Comparison of ENCODE assay signal across 8 mouse cellular contexts in genomic region chr3:87765091-87765490, GRCm38 (mm10). TPM values are rescaled to one million over a fixed set of nuclear protein-coding genes. Genes with fewer than 3 reads are reported as not detected.
A peak's percentile ranks its signal among the peaks of the same experiment; 100 is the strongest.
DNase-seq lines count a peak whose midpoint lies in the region; ATAC-seq lines count a peak whose summit lies in the region.

No protein-coding gene starts in this region.

- peak; percentile 33 for ATAC-seq in heart, embryonic 15.5 days (replicated peaks; ENCODE audit: insufficient number of reproducible peaks, insufficient read depth, low FRiP score, low read depth)
- peak; percentile 9; the same call in 1 of the 2 replicates for ATAC-seq in kidney, embryonic 16.5 days (ENCODE audit: low FRiP score, low TSS enrichment)

- peak overlapping the region; percentile 82 for H3K27ac ChIP-seq in heart, embryonic 15.5 days
- H3K27ac ChIP-seq in kidney, embryonic 16.5 days (ENCODE audit: low read length), result peak overlapping the region; percentile 97

- no peaks in the 10 kb centered on the region for H3K9me3 ChIP-seq in heart, embryonic 15.5 days (replicated peaks)
- no peaks in the 10 kb centered on the region for H3K9me3 ChIP-seq in kidney, embryonic 16.5 days (ENCODE audit: low read length)

- H3K4me2 ChIP-seq in heart, embryonic 15.5 days, result peak overlapping the region; percentile 56
- peak overlapping the region; percentile 72 for H3K4me2 ChIP-seq in kidney, embryonic 16.5 days (replicated peaks; ENCODE audit: low read depth, low read length)

- H3K4me3 ChIP-seq in heart, embryonic 15.5 days, result peak overlapping the region; percentile 35
- H3K4me3 ChIP-seq in kidney, embryonic 16.5 days (ENCODE audit: low read length), result peak overlapping the region; percentile 23

- H3K4me1 ChIP-seq in heart, embryonic 15.5 days (replicated peaks), result peaks cover 63% of the 10 kb centered on the region
- H3K4me1 ChIP-seq in kidney, embryonic 16.5 days (ENCODE audit: insufficient read depth, low read length), result peaks cover 75% of the 10 kb centered on the region

- peaks cover 4% of the 10 kb centered on the region; the same call in 1 of the 2 replicates for H3K27me3 ChIP-seq in heart, embryonic 15.5 days
- H3K27me3 ChIP-seq in kidney, embryonic 16.5 days (ENCODE audit: insufficient read depth, low read length), result no peaks in the 10 kb centered on the region
- no peaks in the 10 kb centered on the region for H3K27me3 ChIP-seq in splenic B cell, adult 2 months (ENCODE audit: control insufficient read depth, insufficient read depth, low read length, poor library complexity, severe bottlenecking)

- H3K9ac ChIP-seq in heart, embryonic 15.5 days, result 0 out of 2 replicates have a peak overlapping the region, but pooled peaks have one; percentile 24
- H3K9ac ChIP-seq in kidney, embryonic 16.5 days (replicated peaks; ENCODE audit: low read length), result peak overlapping the region; percentile 64

- DNase-seq in CD4-positive helper T cell, adult 2 months (ENCODE audit: low read depth, low spot score), result peak; percentile 81
- peak; percentile 63 for DNase-seq in c-Kit-positive CD71-negative TER-119-negative erythroid progenitor cells, embryonic 14.5 days (ENCODE audit: low read depth)
- peak; percentile 72 for DNase-seq in lung, postnatal 25 days (ENCODE audit: low spot score)
- DNase-seq in splenic B cell, adult 2 months (ENCODE audit: low read depth, low spot score), result peak; percentile 74
- DNase-seq in left cerebral cortex, adult 9 months (ENCODE audit: low spot score in 2 of 2), result no peak
- no peak for DNase-seq in cerebellum, adult 8-10 months

- H3K36me3 ChIP-seq in heart, embryonic 15.5 days, result no peaks in the 10 kb centered on the region
- H3K36me3 ChIP-seq in kidney, embryonic 16.5 days (ENCODE audit: insufficient read depth, low read length), result no peaks in the 10 kb centered on the region
- no peaks in the 10 kb centered on the region for H3K36me3 ChIP-seq in splenic B cell, adult 2 months (ENCODE audit: control insufficient read depth, insufficient read depth, low read length, poor library complexity, severe bottlenecking)

- 24% methylated on average over 10 of the region's 10 CpGs for WGBS in heart, embryonic 15.5 days
- WGBS in kidney, embryonic 16.5 days, result 17% methylated on average over 10 of the region's 10 CpGs

RNA-seq across cellular contexts. Expression of gene Lrrc71, which starts 16.7 kb away (rescaled TPM):
- polyA plus RNA-seq in heart, embryonic 15.5 days (2015; fragmentation: Nextera tagmentation; extraction: Ambion mirVana), result 0.29 and 0.70 TPM in 2 replicates
- 0.87 and 0.89 TPM in 2 replicates for polyA plus RNA-seq in kidney, embryonic 16.5 days (2015; fragmentation: Nextera tagmentation; extraction: Ambion mirVana)

RNA-seq across cellular contexts. Expression of gene Ntrk1, which starts 29.9 kb away (rescaled TPM):
- 0.40 and 4.9 TPM in 2 replicates for polyA plus RNA-seq in heart, embryonic 15.5 days (2015; fragmentation: Nextera tagmentation; extraction: Ambion mirVana)
- polyA plus RNA-seq in kidney, embryonic 16.5 days (2015; fragmentation: Nextera tagmentation; extraction: Ambion mirVana), result 6.1 and 6.4 TPM in 2 replicates

RNA-seq across cellular contexts. Expression of gene Insrr, which starts 31.7 kb away (rescaled TPM):
- 0.08 and 0.11 TPM in 2 replicates for polyA plus RNA-seq in heart, embryonic 15.5 days (2015; fragmentation: Nextera tagmentation; extraction: Ambion mirVana)
- polyA plus RNA-seq in kidney, embryonic 16.5 days (2015; fragmentation: Nextera tagmentation; extraction: Ambion mirVana), result 2.7 and 2.8 TPM in 2 replicates

RNA-seq across cellular contexts. Expression of gene Pear1, which starts 59.0 kb away (rescaled TPM):
- 17.4 and 25.4 TPM in 2 replicates for polyA plus RNA-seq in heart, embryonic 15.5 days (2015; fragmentation: Nextera tagmentation; extraction: Ambion mirVana)
- polyA plus RNA-seq in kidney, embryonic 16.5 days (2015; fragmentation: Nextera tagmentation; extraction: Ambion mirVana), result 60.2 and 62.9 TPM in 2 replicates

Comparison
In these comparisons a context has a peak if more than half of its experiments do, and no peak if none do; other contexts are left out.
1. DNase-seq: peak in CD4-positive helper T cell, adult 2 months (single experiment), c-Kit-positive CD71-negative TER-119-negative erythroid progenitor cells, embryonic 14.5 days (single experiment), lung, postnatal 25 days (single experiment) and splenic B cell, adult 2 months (single experiment); none in left cerebral cortex, adult 9 months (0 of 2) and cerebellum, adult 8-10 months (single experiment).